Mouse (Mus musculus) gastrocnemius, postnatal 14 days (tissue): ENCODE measurements around the gene Strn. TPM values are rescaled to one million over a fixed set of nuclear protein-coding genes. Genes with fewer than 3 reads are reported as not detected.
"Not testable (repeated sequence)": the region's sequence is repeated elsewhere in the genome, so short reads cannot be mapped to it uniquely, and the experiment has no call there.

Experiments used
- DNase-seq: peaks from one replicate; pipeline ENCODE4 v3.0.0; 2021; ENCODE audit warnings: mixed read lengths
- intact Hi-C: fragments of 180-260 bp; cut with DNase I; formaldehyde crosslinking; loops from one replicate; pipeline ENCODE4 v1.15.1; 2025; ENCODE audit warnings: low total_unique reads
- total RNA-seq, 2 experiments: library from RNA; stranded (reverse); gene quantifications; 2 replicates each; pipeline ENCODE4 v1.2.3; 2021

The Strn gene
- total RNA-seq, 2 experiments from 2014 or later = 9.0 to 10.1 TPM

GRCm38 (mm10) chr17:78724461-78725055, 12.4 kb downstream of the Strn start:
- no peak for DNase-seq
- intact Hi-C loops = no loop called here

GRCm38 (mm10) chr17:78721690-78722089, 15.3 kb downstream of the Strn start:
- intact Hi-C loops = no loop called here
- DNase-seq = no peak

GRCm38 (mm10) chr17:78719086-78719485, 17.9 kb downstream of the Strn start:
- DNase-seq = no peak
- intact Hi-C loops = no loop called here

GRCm38 (mm10) chr17:78710258-78710657, 26.7 kb downstream of the Strn start:
- no peak for DNase-seq
- intact Hi-C loops = no loop called here

- intact Hi-C loops = no loop called here
- DNase-seq = no peak
These were observed 28.6 kb downstream of the Strn start for GRCm38 (mm10) chr17:78708422-78708821.

GRCm38 (mm10) chr17:78702988-78703387, 34.0 kb downstream of the Strn start:
- intact Hi-C loops = no loop called here
- no peak for DNase-seq

GRCm38 (mm10) chr17:78698965-78699364, 38.0 kb downstream of the Strn start:
- intact Hi-C loops = no loop called here
- no peak for DNase-seq

GRCm38 (mm10) chr17:78697462-78697861, 39.5 kb downstream of the Strn start:
- intact Hi-C loops = no loop called here
- DNase-seq = no peak

- intact Hi-C loops = no loop called here
These were observed 40.1 kb downstream of the Strn start for GRCm38 (mm10) chr17:78696922-78697321.

GRCm38 (mm10) chr17:78689231-78689630, 47.8 kb downstream of the Strn start:
- DNase-seq, intact Hi-C loops: not testable (repeated sequence)

More at GRCm38 (mm10) chr17:78696922-78697321, 40.1 kb downstream of the Strn start:
- DNase-seq = no peak

- intact Hi-C loops = no loop called here
These were observed 49.0 kb downstream of the Strn start for GRCm38 (mm10) chr17:78687971-78688370.

GRCm38 (mm10) chr17:78685004-78685403, 52.0 kb downstream of the Strn start:
- intact Hi-C loops = no loop called here
- DNase-seq = no peak

More at GRCm38 (mm10) chr17:78687971-78688370, 49.0 kb downstream of the Strn start:
- no peak for DNase-seq

GRCm38 (mm10) chr17:78682351-78682750, 54.6 kb downstream of the Strn start:
- intact Hi-C loops = no loop called here

GRCm38 (mm10) chr17:78679503-78679902, 57.5 kb downstream of the Strn start:
- no peak for DNase-seq
- intact Hi-C loops = no loop called here

More at GRCm38 (mm10) chr17:78682351-78682750, 54.6 kb downstream of the Strn start:
- no peak for DNase-seq

- intact Hi-C loops = no loop called here
These were observed 60.2 kb downstream of the Strn start for GRCm38 (mm10) chr17:78676813-78677212.

GRCm38 (mm10) chr17:78664962-78665545, 71.9 kb downstream of the Strn start:
- DNase-seq = no peak
- intact Hi-C loops = no loop called here

More at GRCm38 (mm10) chr17:78676813-78677212, 60.2 kb downstream of the Strn start:
- DNase-seq = no peak

GRCm38 (mm10) chr17:78654841-78655240, 82.2 kb downstream of the Strn start:
- intact Hi-C loops = no loop called here
- DNase-seq = no peak

GRCm38 (mm10) chr17:78643853-78644475, 93.0 kb downstream of the Strn start:
- no peak for DNase-seq
- intact Hi-C loops = no loop called here

- intact Hi-C loops = no loop called here
- no peak for DNase-seq
These were observed 94.7 kb downstream of the Strn start for GRCm38 (mm10) chr17:78642259-78642658.

- intact Hi-C loops = no loop called here
- no peak for DNase-seq
These were observed 96.6 kb downstream of the Strn start for GRCm38 (mm10) chr17:78640387-78640786.

- no peak for DNase-seq
- intact Hi-C loops = no loop called here
These were observed 97.9 kb downstream of the Strn start for GRCm38 (mm10) chr17:78639099-78639498.
